Mouse (Mus musculus): ENCODE measurements at regions not wholly inside any gene's neighbourhood (a gene's known extent, or its start where the extent isn't known, plus 50 kb on each side); places are given as distances from the start of the nearest gene placed in this dataset.

DNA sequence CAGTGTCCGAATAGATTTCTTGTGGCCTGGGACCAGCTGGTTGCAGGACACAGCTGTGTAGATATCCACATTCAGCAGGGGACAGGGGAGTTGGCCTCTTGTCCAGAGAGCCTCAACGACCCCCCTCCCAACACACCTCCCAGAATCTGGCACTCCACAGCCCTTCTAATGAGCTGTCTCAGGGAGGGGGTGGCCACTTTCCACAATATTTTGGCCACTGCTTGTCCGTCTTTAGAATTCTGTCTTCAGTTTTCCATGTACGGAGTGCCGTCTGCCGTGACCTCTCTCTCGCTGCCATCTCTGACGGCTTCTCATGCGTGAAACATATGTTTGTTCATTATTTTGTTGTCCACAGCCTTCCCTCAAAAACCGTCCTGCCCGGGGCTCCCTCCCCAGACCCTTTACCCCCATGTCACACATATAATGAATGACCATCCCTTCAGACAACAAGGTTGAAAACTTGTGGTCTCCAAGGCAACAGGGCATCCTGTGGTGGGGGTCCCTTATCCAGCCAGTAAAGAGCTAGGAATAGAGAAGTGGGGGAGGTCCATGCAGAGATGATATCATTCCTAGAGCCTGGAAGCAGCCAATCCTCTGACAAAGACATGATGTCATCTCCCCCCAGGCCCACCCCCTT, 200.3 kb downstream of the Sox9 start:
- no peaks in the 10 kb centered on the region for H3K79me2 ChIP-seq (ENCODE audit: control insufficient read depth, insufficient read depth)
- no peak overlapping the region for H3K4me3 ChIP-seq
- no peak for TF ChIP-seq CEBPB (IDR thresholded peaks at IDR 0.05; ENCODE audit: insufficient read depth, poor library complexity, severe bottlenecking)
- TF ChIP-seq TCF3 (IDR thresholded peaks at IDR 0.05; ENCODE audit: insufficient read length, low read depth), result peak; percentile 24
- peak in 1 of 3 experiments; percentile 80 for TF ChIP-seq MYOG (IDR thresholded peaks at IDR 0.05; ENCODE audit: control insufficient read depth in 1 of 3, insufficient read depth in 1 of 3, insufficient read length in 2 of 3, low read depth in 2 of 3)
- TF ChIP-seq MYOD1 (IDR thresholded peaks at IDR 0.05; ENCODE audit: control insufficient read depth in 1 of 3, insufficient read length in 2 of 3, low read depth in 2 of 3), result peak in 1 of 3 experiments; percentile 39
- no peak for TF ChIP-seq SRF (IDR thresholded peaks at IDR 0.05; ENCODE audit: control insufficient read depth, insufficient read length, low read depth)
- no peak for TF ChIP-seq TCF12 (IDR thresholded peaks at IDR 0.05; ENCODE audit: insufficient read depth, poor library complexity, severe bottlenecking)
- no peak for TF ChIP-seq USF1 (IDR thresholded peaks at IDR 0.05; ENCODE audit: low read depth)
- no peak for TF ChIP-seq E2F4 (IDR thresholded peaks at IDR 0.05; ENCODE audit: insufficient read depth)
- no peak for TF ChIP-seq REST (IDR thresholded peaks at IDR 0.05; ENCODE audit: insufficient read depth, insufficient read length)
- no peak for TF ChIP-seq POLR2A (IDR thresholded peaks at IDR 0.05; ENCODE audit: insufficient read length, low read depth)
- no peak for TF ChIP-seq POLR2AphosphoS2 (IDR thresholded peaks at IDR 0.05; ENCODE audit: insufficient read length, low read depth)
- TF ChIP-seq MAX (IDR thresholded peaks at IDR 0.05; ENCODE audit: low read depth), result no peak
- no peaks in the 10 kb centered on the region for H3K36me3 ChIP-seq (ENCODE audit: control insufficient read depth, insufficient read depth)
- H3ac ChIP-seq (ENCODE audit: control insufficient read depth, insufficient read length), result no peak overlapping the region
- no peak overlapping the region for H3K4me2 ChIP-seq (ENCODE audit: low read depth)
- no peaks in the 10 kb centered on the region for H3K27me3 ChIP-seq (ENCODE audit: control insufficient read depth, insufficient read depth, insufficient read length)

GRCm38 (mm10) chr11:112982802-112983591, 201.0 kb downstream of the Sox9 start:
- no peaks in the 10 kb centered on the region for H3K79me2 ChIP-seq (ENCODE audit: control insufficient read depth, insufficient read depth)
- TF ChIP-seq TCF12 (IDR thresholded peaks at IDR 0.05; ENCODE audit: insufficient read depth, poor library complexity, severe bottlenecking) (no peak), POLR2A (IDR thresholded peaks at IDR 0.05; ENCODE audit: insufficient read length, low read depth) (no peak), USF1 (IDR thresholded peaks at IDR 0.05; ENCODE audit: low read depth) (no peak)
- H3ac ChIP-seq (ENCODE audit: control insufficient read depth, insufficient read length), result no peak overlapping the region
- H3K27me3 ChIP-seq (ENCODE audit: control insufficient read depth, insufficient read depth, insufficient read length), result no peaks in the 10 kb centered on the region
- H3K36me3 ChIP-seq (ENCODE audit: control insufficient read depth, insufficient read depth), result no peaks in the 10 kb centered on the region
- H3K4me3 ChIP-seq, result no peak overlapping the region
- H3K4me2 ChIP-seq (ENCODE audit: low read depth), result no peak overlapping the region

DNA sequence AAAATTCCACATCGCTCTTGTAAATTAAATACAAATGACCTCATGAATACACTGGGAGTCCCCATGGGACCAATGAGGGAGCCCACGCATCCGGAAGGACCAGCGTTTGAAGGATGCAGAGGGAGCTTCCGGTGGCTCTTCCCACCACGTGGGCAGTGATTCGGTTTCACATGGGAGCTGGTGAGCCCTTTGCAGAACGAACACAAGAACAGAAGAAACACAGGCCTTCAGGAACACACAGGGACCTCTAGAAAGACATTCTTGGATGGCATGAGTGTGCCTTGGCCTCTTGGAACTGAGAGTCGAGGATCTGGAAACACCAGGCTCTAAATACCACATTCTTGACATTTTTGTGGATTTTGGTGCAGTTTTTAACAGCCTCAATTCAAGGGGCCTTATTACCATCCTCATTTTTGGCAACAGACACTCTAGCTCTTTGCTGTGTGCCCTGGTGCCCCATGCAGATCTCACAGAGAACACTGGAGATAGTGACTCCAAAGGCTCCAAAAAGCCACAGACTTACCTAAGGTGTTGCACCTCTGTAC, 204.1 kb downstream of the Sox9 start:
- Histone ChIP-seq H3K4me2 (ENCODE audit: low read depth) (no peak overlapping the region), H3K36me3 (ENCODE audit: control insufficient read depth, insufficient read depth) (no peaks in the 10 kb centered on the region), H3K79me2 (ENCODE audit: control insufficient read depth, insufficient read depth) (no peaks in the 10 kb centered on the region), H3K4me3 (no peak overlapping the region), H3ac (ENCODE audit: control insufficient read depth, insufficient read length) (no peak overlapping the region), H3K27me3 (ENCODE audit: control insufficient read depth, insufficient read depth, insufficient read length) (no peaks in the 10 kb centered on the region)
- TF ChIP-seq TCF3 (IDR thresholded peaks at IDR 0.05; ENCODE audit: insufficient read length, low read depth) (no peak), CEBPB (IDR thresholded peaks at IDR 0.05; ENCODE audit: insufficient read depth, poor library complexity, severe bottlenecking) (no peak), SRF (IDR thresholded peaks at IDR 0.05; ENCODE audit: control insufficient read depth, insufficient read length, low read depth) (no peak)

DNA sequence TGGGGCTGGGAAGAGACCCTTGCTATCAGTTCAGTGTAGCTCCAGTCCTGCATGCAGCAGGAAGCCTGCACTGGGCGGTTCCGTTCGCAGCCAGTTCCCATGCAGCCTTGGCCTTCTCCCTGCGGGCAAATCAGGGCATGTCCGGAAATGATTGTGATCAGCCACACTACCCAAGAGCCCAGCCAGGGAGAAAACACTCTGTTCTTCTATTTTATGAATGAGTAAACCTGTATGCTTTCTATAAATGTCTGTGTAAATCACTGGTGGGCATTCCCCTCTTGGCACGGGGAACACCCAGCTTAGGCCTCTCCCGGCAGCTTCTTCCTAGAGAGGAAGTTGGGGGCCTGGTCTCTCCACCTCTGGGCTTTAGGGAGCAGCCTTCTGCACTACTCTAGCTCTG, 205.8 kb downstream of the Sox9 start:
- Histone ChIP-seq H3K79me2 (ENCODE audit: control insufficient read depth, insufficient read depth) (no peaks in the 10 kb centered on the region), H3K27me3 (ENCODE audit: control insufficient read depth, insufficient read depth, insufficient read length) (no peaks in the 10 kb centered on the region), H3K4me3 (no peak overlapping the region), H3K4me2 (ENCODE audit: low read depth) (no peak overlapping the region), H3ac (ENCODE audit: control insufficient read depth, insufficient read length) (no peak overlapping the region), H3K36me3 (ENCODE audit: control insufficient read depth, insufficient read depth) (no peaks in the 10 kb centered on the region)
- TF ChIP-seq CEBPB (IDR thresholded peaks at IDR 0.05; ENCODE audit: insufficient read depth, poor library complexity, severe bottlenecking) (no peak), MAX (IDR thresholded peaks at IDR 0.05; ENCODE audit: low read depth) (no peak), POLR2AphosphoS2 (IDR thresholded peaks at IDR 0.05; ENCODE audit: insufficient read length, low read depth) (no peak), TCF3 (IDR thresholded peaks at IDR 0.05; ENCODE audit: insufficient read length, low read depth) (no peak), TCF12 (IDR thresholded peaks at IDR 0.05; ENCODE audit: insufficient read depth, poor library complexity, severe bottlenecking) (no peak), REST (IDR thresholded peaks at IDR 0.05; ENCODE audit: insufficient read depth, insufficient read length) (no peak), MYOG (IDR thresholded peaks at IDR 0.05; ENCODE audit: control insufficient read depth in 1 of 3, insufficient read depth in 1 of 3, insufficient read length in 2 of 3, low read depth in 2 of 3) (no peak)

- H3K79me2 ChIP-seq (ENCODE audit: control insufficient read depth, insufficient read depth), result no peaks in the 10 kb centered on the region
- H3K4me3 ChIP-seq, result no peak overlapping the region
- no peaks in the 10 kb centered on the region for H3K36me3 ChIP-seq (ENCODE audit: control insufficient read depth, insufficient read depth)
- no peak for TF ChIP-seq REST (IDR thresholded peaks at IDR 0.05; ENCODE audit: insufficient read depth, insufficient read length)
- no peak for TF ChIP-seq POLR2AphosphoS2 (IDR thresholded peaks at IDR 0.05; ENCODE audit: insufficient read length, low read depth)
- no peak for TF ChIP-seq POLR2A (IDR thresholded peaks at IDR 0.05; ENCODE audit: insufficient read length, low read depth)
- no peak for TF ChIP-seq USF1 (IDR thresholded peaks at IDR 0.05; ENCODE audit: low read depth)
- TF ChIP-seq E2F4 (IDR thresholded peaks at IDR 0.05; ENCODE audit: insufficient read depth), result no peak
- TF ChIP-seq TCF3 (IDR thresholded peaks at IDR 0.05; ENCODE audit: insufficient read length, low read depth), result no peak
- TF ChIP-seq MYOG (IDR thresholded peaks at IDR 0.05; ENCODE audit: control insufficient read depth in 1 of 3, insufficient read depth in 1 of 3, insufficient read length in 2 of 3, low read depth in 2 of 3), result no peak
- no peak for TF ChIP-seq TCF12 (IDR thresholded peaks at IDR 0.05; ENCODE audit: insufficient read depth, poor library complexity, severe bottlenecking)
- no peak for TF ChIP-seq SRF (IDR thresholded peaks at IDR 0.05; ENCODE audit: control insufficient read depth, insufficient read length, low read depth)
- no peak for TF ChIP-seq CEBPB (IDR thresholded peaks at IDR 0.05; ENCODE audit: insufficient read depth, poor library complexity, severe bottlenecking)
- no peaks in the 10 kb centered on the region for H3K27me3 ChIP-seq (ENCODE audit: control insufficient read depth, insufficient read depth, insufficient read length)
- no peak overlapping the region for H3K4me2 ChIP-seq (ENCODE audit: low read depth)
- no peak overlapping the region for H3ac ChIP-seq (ENCODE audit: control insufficient read depth, insufficient read length)
Observed at GRCm38 (mm10) chr11:112988900-112989299, 206.9 kb downstream of the Sox9 start.

Measured in myocyte (in vitro differentiated cells).